Mouse (Mus musculus): ENCODE data around the gene Capn11. TPM values are rescaled to one million over a fixed set of nuclear protein-coding genes. Genes with fewer than 3 reads are reported as not detected.
A peak's percentile ranks its signal among the peaks of the same experiment; 100 is the strongest.

The Capn11 gene
- total RNA-seq, 2 experiments from 2014 or later, result 0.28 to 0.44 TPM

DNA sequence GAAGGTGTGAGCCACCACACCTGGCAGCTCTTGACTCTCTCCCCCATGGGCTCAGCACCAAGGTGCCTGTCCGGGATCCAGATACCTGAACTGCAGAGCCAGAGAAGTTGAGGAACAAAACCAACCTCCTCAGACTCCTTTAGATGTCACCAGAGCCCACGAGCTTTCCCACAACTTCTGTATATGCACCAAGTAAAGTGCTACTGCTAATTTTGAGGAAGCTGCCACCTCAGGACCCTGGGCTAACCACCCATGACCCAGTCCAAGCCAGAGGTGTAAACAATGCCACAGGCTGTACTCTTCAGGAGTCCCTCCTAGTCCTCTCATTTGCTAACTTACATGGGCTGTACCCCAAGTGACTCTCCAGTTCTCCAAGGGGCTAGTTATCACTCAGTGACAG, 13.5 kb upstream of the Capn11 start:
- DNase-seq (ENCODE audit: low spot score in 2 of 2), result no peak
- Histone ChIP-seq H3K27ac (no peak overlapping the region), H3K4me3 (no peak overlapping the region)
- TF ChIP-seq CTCF (conservative IDR thresholded peaks at IDR 0.05), result no peak

- Histone ChIP-seq H3K27ac (no peak overlapping the region), H3K4me3 (no peak overlapping the region)
- no peak for DNase-seq (ENCODE audit: low spot score in 2 of 2)
- TF ChIP-seq CTCF (conservative IDR thresholded peaks at IDR 0.05), result peak; percentile 69
Observed at GRCm38 (mm10) chr17:45671821-45672220, 12.7 kb upstream of the Capn11 start.

DNA sequence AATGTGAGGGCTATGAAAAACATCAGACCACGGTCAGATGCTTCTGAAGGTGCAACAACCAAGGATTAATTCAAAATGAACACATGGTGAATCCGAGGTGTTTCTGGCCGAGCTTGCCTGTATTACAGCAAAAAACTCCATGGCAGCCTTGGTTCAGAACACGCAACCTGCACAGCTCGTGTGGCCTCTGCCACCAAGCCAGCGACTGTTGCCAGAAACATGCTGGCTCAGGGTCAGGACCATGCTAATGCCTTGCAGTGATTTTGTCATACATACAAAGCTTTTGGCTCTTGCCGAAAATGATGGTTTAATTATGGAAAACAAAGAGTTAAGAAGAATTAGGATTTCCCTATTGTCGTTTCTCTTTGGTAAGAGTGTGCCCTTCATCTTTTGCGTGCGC, 8.9 kb upstream of the Capn11 start:
- DNase-seq (ENCODE audit: low spot score in 2 of 2), result no peak
- no peak overlapping the region for H3K27ac ChIP-seq
- TF ChIP-seq CTCF (conservative IDR thresholded peaks at IDR 0.05), result no peak
- H3K4me3 ChIP-seq, result no peak overlapping the region

- no peak for DNase-seq (ENCODE audit: low spot score in 2 of 2)
- Histone ChIP-seq H3K27ac (no peak overlapping the region), H3K4me3 (no peak overlapping the region)
- TF ChIP-seq CTCF (conservative IDR thresholded peaks at IDR 0.05), result no peak
Observed at GRCm38 (mm10) chr17:45667481-45667880, 8.4 kb upstream of the Capn11 start.

- no peak for TF ChIP-seq CTCF (conservative IDR thresholded peaks at IDR 0.05)
- DNase-seq (ENCODE audit: low spot score in 2 of 2), result no peak
- Histone ChIP-seq H3K4me3 (no peak overlapping the region), H3K27ac (no peak overlapping the region)
Observed at GRCm38 (mm10) chr17:45666091-45666490, 7.0 kb upstream of the Capn11 start.

DNA sequence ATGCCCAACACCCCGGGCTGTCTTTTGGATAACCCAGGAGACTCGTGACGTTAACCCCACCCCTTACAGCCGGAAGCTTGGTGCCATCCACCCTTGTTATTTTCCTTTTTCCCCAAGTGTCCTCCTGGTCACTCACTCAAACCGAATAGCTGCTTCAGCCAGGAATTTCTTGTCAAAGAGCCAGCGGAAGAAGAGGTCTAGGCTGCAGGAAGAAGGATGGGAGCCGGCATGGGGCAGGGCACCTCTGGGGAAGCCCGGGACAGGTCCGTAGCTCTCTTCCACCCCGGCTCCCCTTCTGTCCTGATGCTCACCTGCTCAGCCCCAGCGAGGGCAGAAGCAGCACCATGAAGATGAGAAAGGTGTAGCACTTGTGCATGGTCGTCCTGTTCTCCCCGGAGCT, 5.5 kb upstream of the Capn11 start:
- no peak for TF ChIP-seq CTCF (conservative IDR thresholded peaks at IDR 0.05)
- no peak for DNase-seq (ENCODE audit: low spot score in 2 of 2)
- no peak overlapping the region for H3K27ac ChIP-seq
- H3K4me3 ChIP-seq, result no peak overlapping the region

DNA sequence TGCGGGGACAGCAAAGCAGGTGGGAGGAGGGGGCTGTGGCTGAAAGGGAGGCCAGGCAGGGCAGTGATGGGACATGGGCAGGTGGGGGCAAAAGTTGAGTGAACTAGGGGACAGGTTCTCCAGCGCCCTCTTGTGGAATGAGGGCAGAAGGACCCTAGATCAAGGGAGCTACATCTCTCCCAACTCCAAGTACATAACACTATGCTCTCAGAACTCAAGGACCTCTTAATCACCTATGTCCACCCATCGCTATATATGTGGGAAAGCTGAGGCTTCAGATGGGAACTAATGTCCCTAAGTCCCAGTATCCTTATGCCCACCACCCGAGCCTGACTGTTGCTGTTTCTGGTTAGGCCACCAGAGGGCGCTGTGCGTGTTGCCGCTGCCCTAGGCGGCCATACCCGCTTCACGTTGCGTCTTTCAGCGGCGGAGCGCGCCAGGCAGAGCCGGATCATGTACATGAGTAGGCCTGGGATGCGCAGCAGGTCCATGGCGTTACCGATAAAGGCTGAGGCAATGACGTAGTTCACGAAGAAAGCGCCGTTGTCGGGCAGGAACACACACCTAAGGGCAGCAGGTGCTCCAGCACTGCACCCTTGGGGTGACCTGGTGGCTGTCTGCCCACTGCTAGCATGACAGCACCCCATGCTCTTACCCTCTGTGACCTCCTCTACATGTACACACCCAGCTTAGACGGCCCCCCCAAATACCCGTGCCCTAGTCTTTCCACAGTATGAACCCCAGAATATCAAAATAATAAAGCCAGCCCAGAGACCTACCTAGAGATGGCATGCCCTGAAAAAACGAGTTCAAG, 4.2 kb upstream of the Capn11 start:
- peak; percentile 99 for TF ChIP-seq CTCF (conservative IDR thresholded peaks at IDR 0.05)
- Histone ChIP-seq H3K27ac (peak overlapping the region; percentile 67; the same call in 1 of the 2 replicates), H3K4me3 (peak overlapping the region; percentile 14; the same call in 1 of the 2 replicates)
- peak; percentile 71 to 86 for DNase-seq (ENCODE audit: low spot score in 2 of 2)

DNA sequence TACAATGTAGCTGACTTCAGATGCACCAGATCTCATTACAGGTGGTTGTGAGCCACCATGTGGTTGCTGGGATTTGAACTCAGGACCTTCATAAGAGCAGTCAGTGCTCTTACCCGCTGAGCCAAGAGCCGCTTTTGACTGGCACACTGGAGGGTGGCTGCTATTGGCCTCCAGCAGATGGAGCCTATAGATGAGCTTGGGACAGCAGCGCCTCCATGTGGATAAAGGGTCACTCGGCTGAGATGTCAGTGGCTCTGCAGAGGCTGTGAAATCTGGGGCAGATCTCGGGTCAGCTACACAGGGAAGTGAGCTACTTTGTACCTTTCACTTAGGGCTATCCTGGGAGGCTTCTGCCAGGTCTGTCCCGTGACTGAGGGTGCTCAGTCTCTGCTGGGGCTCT, 3.3 kb downstream of the Capn11 start:
- peak; percentile 46 for TF ChIP-seq CTCF (conservative IDR thresholded peaks at IDR 0.05)
- no peak for DNase-seq (ENCODE audit: low spot score in 2 of 2)
- no peak overlapping the region for H3K4me3 ChIP-seq
- no peak overlapping the region for H3K27ac ChIP-seq

- Histone ChIP-seq H3K4me3 (no peak overlapping the region), H3K27ac (no peak overlapping the region)
- no peak for DNase-seq (ENCODE audit: low spot score in 2 of 2)
- no peak for TF ChIP-seq CTCF (conservative IDR thresholded peaks at IDR 0.05)
Observed at GRCm38 (mm10) chr17:45653233-45653632, 5.9 kb downstream of the Capn11 start.

GRCm38 (mm10) chr17:45644185-45644584, 14.9 kb downstream of the Capn11 start:
- Histone ChIP-seq H3K4me3 (no peak overlapping the region), H3K27ac (no peak overlapping the region)
- TF ChIP-seq CTCF (conservative IDR thresholded peaks at IDR 0.05), result peak; percentile 34
- DNase-seq (ENCODE audit: low spot score in 2 of 2), result no peak

GRCm38 (mm10) chr17:45642701-45643100, 16.4 kb downstream of the Capn11 start:
- peak; percentile 88 for TF ChIP-seq CTCF (conservative IDR thresholded peaks at IDR 0.05)
- no peak overlapping the region for H3K27ac ChIP-seq
- DNase-seq (ENCODE audit: low spot score in 2 of 2), result peak; percentile 55 to 76
- no peak overlapping the region for H3K4me3 ChIP-seq

DNA sequence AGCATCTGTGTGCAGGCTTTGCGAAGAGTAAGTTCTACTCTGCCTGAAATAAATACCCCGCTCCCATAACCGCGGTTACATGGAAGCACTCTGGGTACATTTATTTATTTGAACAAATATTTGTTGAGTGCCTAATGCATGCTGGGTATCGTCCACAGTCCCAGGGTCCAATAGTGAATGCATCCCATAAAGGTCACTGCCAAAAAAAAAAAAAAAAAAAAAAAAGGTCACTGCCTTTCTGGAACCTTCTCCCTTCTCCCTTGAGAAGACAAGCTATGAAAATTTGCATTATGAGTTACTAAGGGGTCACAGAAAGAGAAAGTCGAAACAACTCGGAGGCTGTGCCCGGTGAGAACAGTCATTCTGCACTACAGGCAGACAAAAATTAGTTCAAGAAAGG, 17.1 kb downstream of the Capn11 start:
- TF ChIP-seq CTCF (conservative IDR thresholded peaks at IDR 0.05), result no peak
- DNase-seq (ENCODE audit: low spot score in 2 of 2), result no peak
- H3K27ac ChIP-seq, result no peak overlapping the region
- H3K4me3 ChIP-seq, result no peak overlapping the region

- H3K4me3 ChIP-seq, result no peak overlapping the region
- no peak for DNase-seq (ENCODE audit: low spot score in 2 of 2)
- TF ChIP-seq CTCF (conservative IDR thresholded peaks at IDR 0.05), result no peak
Observed at GRCm38 (mm10) chr17:45638596-45639295, 20.4 kb downstream of the Capn11 start.

GRCm38 (mm10) chr17:45634033-45634432, 25.1 kb downstream of the Capn11 start:
- no peak overlapping the region for H3K27ac ChIP-seq
- H3K4me3 ChIP-seq, result no peak overlapping the region
- DNase-seq (ENCODE audit: low spot score in 2 of 2), result no peak
- TF ChIP-seq CTCF (conservative IDR thresholded peaks at IDR 0.05), result no peak

More at GRCm38 (mm10) chr17:45638596-45639295, 20.4 kb downstream of the Capn11 start:
- no peak overlapping the region for H3K27ac ChIP-seq
